Mouse (Mus musculus) ovary, postnatal 14 days (tissue): ENCODE results near the gene Spata16.

Source experiments
- DNase-seq: peaks from one replicate; pipeline ENCODE4 v3.0.0; 2022; ENCODE audit warnings: low spot score

Spata16 gene

DNA sequence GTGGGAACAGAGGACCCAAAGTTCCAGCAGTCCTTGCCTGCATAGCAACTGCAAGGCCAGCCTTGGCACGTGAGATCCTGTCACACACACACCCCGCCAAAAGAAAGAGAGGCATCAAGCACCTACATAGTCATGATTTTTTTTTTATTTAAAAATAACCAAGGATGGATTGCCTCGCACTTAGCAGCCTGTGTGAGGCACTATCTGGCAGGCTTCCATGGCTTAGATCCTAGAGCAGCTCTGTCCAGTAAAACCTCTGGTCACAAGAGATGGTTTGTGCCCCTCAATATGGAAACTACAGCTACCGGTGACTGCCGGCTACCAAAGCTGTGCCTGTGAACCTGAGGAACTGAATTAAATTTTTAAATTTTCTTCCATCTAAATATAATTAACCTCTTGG lies 195.5 kb downstream of the Spata16 start:
- no peak for DNase-seq

DNA sequence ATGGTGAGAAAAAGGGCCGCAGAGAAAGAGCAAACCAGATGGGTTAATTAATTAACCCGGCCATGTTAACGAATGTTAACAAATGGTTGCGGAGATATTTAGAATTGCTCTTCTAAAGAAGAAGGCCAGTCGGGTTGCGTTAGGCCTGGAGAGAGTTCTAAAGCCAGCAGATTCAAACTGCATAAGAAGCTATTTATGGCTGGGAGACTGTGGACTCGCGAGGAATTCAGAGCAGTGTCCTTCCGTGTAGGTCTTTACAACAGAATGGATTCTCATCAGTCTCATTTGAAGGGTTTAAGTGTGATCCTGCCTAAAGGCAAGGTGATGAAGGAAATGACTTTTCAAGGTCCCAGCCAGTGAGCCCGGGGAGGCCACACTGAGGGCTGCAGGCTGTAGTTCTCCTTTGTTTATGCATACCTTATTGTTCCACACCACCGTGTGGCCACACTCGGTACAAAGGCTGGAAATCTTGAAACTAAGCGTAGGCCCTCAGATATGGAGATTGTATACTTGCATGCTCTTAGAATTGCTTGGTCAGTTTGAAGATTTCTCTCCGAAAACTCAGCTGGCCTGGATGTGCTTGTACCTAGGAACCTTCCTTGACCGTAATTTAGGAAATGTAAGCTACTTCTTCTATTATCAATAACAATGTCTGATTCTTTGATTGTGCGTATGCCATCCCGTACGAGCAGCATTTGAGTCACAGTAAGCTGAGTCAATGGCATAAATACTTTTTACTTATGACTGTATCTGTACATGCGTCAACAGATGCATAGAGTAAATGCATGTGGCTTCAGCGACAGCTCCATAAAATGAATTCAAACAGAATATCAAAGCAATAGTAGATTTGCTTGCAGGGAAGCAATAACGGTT lies 197.0 kb downstream of the Spata16 start:
- DNase-seq: peak; percentile 5

DNA sequence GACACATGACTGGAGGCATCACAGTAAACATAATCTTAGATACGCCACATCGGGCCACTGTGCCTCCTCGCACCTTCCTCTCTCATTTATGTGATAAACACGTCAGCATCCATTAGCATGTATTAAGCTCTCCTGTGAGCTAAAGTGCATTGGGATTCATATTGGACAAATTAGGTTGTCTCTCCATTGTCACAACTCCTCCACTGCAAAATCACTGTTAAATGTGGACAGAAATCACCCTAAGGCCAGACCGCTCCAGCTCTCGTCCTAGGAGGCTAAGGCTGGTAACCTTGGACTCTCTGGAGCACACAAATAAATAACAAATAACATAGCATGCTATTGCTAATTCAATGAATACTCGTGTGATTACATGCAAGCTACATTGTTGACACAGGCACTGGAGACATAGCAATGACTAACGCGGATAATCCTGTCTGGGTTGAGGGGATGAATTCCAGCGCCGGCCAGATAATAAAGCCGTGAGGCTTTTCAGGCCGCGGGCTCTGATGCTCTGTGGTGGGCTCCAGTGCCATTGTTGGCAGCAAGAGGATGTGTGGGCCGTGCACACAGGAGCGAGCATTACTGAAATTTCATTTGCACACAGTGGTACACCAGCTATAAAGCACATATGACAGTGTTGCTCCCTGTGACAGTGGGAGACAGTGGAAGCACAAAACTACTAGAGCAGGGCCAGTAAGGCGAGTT lies 197.8 kb downstream of the Spata16 start:
- no peak for DNase-seq

DNA sequence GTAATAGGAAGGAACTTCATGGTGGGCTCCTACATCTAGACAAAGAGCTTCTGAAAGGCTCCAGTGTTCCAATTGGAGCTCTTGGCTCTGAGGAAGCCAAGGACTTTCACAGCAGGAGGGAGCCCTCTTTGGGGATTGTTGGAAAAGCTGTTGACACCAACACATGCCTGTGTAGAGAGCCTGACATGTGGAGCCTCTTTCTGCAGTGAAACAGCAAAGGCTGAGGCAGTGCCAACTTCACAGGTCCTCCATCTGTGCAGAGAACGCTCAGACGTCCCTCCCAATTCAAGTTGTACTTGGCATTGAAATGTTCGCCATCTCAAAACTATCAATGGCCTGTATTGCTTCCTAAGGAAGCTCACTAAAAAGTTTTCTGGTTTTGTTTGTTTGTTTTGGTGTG lies 207.6 kb downstream of the Spata16 start:
- no peak for DNase-seq

DNA sequence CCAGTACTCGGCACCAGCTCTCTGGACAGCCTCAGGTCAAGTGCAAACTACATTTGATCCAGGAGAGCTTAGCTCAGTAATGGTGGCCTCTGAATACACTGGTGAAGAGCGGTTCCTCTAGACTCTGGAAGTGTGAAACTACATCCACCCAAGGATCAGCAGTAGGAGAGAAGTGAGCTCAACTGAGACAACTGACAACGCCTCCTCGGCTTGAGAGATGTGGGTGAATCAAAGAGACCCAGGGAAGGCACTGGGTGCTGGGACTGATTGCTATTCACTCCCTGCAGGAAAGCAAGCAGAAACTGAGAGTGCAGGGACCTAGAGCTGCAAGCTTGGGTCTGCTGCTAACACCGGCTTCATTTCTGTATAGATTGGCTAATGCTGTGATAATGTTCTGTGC lies 210.5 kb downstream of the Spata16 start:
- no peak for DNase-seq

DNA sequence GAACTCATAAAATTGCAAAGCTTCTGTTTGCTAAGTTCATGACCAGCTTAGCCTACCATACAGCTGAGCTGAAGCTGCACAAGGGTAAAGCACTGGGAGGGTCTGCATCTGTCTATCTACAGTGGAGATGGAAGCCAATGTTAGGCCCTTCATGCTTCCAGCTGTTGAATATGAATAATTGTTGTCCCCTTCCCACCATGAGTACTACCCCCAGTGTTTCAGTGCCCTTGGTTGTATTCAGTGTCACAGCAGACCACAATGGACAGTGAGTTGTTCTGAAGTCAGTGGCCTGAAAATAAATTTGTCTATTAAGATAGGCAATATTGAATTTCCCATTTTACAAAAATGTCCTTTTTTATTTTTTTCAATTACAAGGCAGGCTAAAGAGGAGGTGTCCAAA lies 212.8 kb downstream of the Spata16 start:
- DNase-seq: no peak

DNA sequence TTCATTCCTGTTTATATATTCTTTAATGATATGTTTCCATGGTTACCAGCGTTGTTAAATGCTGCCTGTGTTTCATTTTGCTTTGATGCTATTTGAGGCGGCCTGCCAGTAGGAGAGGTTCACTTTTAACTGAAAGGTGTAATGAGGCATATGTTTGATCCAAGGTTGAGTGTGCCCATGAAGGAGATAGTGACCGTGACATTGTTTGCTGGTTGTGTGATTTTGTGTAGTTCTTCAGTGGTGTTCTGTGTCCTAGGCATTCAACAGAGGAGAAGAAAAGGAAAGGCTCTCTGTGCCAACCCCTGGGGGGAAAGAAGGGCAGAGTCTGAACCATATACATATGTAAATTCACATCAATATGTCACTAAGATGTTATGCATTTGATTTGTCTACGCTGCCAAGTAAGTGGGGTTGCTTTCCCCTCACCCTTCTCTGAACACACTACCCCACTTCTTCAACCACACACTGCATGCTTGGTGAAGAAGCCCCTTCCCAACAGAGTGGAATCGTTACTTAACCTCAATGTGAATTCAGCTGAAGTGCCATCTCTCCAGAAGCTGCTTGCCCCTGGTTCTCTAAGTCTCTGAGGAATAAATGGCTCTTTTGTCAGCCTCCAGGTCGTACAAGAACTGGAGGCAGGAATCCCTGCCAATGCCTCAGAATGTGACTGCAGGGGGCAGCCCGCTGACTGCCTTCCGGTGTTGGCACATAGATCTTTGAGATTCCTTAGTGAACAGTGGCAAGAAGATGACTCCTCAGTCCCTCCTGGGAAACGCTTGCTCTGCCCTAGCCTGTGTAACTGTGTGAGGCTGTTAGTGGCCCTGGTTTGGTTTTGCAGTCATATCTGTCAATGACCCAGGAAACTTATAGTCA lies 213.5 kb downstream of the Spata16 start:
- DNase-seq: no peak

DNA sequence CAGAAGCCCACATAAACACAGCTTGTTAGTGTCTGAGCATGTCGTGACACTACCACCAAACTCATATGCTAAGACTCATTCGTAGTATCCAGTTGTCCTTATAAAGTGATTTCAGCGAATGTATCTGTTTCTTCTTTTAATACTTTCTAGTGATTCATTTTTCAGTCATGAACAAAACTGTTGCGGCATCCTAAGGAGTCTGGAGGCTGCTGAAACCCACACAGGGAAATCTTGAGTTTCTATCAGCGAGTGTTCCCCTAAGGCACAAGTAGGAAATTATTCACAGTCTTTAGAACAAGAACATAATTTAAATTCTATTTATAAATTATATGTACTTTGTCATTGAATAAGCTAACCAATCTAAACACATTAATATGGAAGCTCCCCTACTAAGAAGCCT lies 216.1 kb downstream of the Spata16 start:
- no peak for DNase-seq

DNA sequence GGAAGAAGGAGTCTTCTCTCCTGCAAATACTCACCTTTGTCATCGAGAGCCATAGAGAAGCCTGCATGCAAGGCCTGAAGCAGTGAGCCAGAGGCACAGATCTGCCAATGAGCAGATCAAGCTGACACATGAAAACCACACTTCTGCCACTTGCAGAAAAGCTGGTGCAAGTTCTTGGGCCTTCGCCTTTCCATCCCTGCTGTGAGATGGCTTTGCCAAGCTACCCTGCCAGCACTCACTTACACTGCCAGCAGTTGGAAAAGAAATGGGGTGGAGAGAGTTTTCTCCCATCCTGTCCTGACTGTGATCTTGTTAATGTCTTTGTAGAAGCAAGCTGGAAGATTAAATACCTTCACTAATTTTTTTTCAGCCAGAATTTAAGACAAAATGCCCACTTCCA lies 237.3 kb downstream of the Spata16 start:
- no peak for DNase-seq

DNA sequence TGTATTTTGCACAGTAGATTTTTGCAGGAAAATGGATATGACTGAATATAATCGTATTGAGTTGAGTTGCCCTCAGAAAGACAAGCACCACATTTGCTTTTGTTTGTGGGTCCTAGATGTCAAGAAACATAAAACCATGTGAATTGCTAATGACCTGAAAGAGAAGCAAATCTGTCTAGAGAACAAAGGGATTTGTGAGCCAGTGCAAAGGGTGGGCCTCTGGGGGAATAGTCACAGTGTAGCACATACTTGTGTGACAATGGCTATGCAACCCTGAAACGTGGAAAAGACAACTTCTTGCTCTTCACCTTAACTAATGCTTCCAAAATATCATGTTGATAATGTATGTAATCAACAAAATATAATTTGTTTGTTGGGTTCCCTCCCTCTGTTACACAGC lies 239.9 kb downstream of the Spata16 start:
- DNase-seq: no peak

DNA sequence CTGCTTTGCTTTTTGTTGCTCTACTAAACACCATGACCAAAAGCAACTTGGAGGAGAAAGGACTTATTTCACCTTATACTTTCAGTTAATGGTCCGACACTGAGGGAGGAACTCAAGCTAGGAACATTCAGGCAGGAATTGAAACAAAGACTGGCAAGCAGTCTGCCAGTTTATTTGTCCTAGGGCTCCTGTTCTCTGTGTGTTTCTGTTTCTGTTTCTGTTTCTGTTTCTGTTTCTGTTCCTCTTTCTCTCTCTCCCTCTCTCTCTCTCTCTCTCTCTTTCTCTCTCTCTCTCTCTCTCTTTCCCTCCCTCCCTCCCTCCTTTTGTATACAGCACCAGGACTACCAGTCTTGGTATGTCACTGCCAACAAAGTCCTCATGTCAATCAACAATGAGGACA lies 279.2 kb downstream of the Spata16 start:
- no peak for DNase-seq

DNA sequence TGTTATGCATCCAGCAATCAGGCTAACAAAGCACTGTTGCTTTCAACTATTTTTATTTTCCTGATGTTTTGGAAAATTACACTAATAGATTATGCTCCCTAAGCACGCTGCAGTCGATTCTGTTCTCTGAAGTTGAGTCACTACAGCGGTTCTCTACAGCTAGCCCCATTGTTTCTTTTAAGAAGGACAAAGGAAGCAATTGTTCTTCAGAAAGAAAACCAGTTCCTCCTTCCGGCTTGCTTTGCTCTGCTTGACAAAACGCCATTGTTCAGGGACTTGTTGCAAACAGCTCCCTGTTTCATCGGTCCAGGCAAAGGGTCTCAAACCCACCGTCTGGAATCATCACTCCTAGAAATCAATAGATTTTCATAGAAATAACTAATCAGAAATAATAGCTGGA lies 283.6 kb downstream of the Spata16 start:
- no peak for DNase-seq

DNA sequence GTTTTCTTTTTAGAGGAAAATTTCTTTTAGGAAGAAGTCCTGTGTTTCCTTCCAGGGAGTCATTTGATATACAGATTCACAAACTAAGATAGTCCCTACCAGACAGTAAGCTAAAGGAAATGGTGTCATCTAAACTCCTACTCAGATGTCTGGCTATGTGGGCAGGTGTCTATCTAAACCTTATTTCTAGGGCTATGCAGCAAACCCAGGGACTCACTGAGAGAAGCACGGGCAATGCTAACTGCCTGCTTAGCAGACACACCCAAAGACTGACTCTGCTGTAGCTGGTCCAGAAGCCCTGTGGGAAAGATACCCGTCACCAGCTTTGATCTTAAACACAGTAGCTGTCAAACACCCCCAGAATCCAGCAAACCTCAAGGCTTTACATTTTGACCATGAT lies 284.2 kb downstream of the Spata16 start:
- no peak for DNase-seq

DNA sequence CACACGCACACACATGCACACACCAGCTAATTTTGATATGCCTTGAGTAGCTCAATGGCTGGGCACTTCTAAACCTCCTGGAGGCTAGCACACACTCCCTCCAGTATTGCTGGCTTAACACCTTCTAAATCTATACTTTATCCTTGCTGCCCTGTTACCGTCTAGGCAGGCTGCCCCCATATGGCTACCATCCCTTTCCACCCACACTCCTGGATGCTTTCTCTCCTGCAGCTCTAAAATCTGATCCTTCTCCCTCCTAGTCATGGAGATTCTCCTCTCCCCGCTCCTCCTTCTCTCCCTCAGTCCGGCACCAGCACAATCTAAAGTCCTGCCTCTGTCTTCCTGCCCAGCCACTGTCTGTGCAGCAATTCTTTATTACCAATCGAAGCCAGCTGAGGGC lies 286.0 kb downstream of the Spata16 start:
- no peak for DNase-seq

DNA sequence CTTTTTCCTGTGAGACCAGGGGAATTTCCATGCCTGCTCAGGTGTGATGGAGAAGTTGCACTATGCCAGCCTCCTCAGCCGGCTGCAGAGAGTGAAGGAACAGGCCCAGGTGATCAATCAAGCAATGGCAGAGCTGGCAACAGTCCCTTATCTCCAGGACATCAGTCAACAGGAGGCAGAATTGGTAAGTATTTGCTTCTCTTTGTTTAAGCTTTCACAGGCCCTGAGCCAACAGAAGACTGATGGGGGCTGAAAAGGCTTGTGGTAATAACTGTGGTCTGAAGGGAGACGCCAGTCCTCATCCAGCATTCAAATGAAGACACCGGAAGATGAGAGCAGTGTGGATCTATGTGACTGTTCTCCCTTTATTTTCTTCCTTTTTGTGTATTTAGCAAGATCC lies 286.8 kb downstream of the Spata16 start:
- DNase-seq: no peak

DNA sequence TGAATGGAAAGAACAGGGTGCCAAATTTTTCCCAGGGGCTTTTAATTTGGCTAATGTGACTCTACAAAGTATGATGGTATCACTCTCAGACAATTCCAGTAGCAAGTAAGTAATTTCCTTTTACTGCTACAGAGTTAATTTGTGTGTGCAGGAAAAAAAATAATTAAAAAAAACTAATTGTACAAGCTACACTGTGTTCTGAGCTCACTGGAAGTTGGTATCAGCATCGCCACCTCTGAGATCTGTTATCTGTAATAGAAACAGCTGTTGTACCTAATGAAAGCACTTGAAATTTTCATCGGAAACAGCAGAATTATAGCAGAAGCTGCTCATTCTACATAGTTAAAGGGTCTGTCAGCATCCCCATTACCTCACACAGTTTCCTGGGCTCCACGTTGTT lies 295.7 kb downstream of the Spata16 start:
- DNase-seq: no peak

DNA sequence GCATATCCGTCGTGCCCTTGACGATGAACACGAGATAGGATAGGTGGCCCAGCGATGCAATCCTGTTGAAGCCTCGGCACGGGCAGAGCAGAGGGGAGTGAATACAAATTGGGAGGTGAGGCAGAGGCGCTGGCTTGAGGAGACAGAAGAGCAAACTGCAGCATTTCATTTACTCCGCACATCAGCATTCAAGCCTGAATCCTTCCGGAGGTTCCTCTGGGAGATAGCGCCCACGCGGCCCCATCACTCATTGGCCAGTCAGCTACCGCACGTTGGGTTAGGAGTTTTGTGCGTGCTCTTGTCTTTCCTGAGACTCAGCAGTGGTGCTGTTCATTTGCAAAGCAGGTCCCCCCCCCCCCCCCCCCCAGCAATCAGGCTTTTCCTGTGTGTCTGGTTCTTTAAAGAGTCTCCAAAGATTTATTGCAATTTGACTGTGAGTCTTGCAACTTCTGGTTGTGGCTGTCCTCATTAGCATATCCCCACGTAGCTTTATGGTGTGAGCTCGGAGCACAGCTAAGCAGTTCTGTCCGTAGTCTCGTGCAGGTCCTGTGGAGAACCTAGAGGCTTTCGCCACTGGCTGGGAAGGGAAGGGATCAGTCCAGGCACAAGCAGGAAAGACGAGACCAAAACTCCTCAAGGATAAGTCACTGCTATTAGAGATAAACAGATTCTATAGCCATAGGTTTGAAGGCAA lies 299.6 kb downstream of the Spata16 start:
- no peak for DNase-seq

DNA sequence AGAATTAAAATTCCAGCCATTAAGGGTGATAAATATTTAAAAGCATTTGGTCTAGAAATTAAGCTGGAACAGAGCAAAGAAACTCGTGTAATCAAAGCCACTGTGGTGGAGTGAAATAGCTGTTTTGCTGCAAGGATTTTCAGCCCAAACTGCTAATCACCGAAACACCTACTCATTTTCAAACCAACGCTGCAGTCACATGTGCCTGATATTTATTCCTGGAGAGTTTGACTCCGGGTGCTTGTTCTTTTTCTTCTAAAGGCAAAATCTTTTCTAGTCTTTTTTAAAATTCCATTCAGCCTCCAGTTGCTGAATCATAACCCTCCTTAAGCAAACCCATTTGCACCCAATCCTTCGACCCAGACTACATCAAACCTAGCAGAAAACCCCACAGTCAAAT lies 329.4 kb downstream of the Spata16 start:
- DNase-seq: no peak

DNA sequence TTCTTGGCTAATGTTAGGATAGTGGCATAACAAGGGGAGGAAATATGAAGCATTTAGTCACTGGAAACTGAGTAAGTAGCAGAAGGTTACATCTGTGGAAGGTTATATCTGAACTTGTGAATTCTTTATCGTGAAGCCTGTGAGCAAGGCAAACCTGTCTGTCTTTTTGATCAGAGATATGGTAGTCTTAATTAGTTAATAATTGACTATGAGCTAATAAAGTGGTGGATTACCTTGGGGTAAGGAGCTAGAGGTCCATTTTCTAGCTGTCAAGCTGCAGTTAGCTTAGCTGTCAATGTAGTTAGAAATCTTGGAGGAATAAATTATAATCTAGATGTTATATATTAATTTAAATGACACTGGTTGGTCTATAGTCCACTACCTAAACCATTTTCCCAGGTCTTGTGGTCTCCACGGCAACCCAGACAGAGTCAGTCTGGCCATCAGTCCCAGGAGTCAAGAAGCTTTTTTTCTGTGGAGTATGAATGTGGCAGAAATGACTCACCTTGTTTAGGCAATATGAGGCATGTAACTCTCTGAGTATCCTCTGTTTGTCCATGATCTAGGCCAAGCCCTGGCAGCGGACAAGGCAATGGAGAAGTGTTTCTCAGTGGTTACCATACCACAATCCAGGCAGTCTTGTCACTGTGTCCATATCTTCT lies 331.6 kb downstream of the Spata16 start:
- no peak for DNase-seq

DNA sequence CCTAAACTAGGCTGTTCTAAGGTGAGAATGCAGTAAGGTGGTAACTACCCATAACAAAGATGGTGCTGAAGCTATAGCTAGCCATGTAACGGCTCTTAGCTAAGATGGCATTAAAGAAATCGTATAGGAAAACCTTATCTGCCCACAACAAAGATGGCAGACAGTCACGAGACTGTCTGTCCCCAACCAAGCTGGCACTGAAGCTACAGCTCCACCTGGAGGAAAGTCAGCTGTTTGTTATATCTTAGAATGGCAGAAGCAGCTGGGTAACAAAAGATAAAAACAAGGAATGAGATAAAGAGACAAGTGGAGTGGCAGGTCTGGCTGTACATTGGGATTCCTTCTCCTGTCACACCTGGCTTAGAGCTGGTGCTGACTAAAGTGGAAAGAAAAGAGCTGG lies 333.1 kb downstream of the Spata16 start:
- no peak for DNase-seq

DNA sequence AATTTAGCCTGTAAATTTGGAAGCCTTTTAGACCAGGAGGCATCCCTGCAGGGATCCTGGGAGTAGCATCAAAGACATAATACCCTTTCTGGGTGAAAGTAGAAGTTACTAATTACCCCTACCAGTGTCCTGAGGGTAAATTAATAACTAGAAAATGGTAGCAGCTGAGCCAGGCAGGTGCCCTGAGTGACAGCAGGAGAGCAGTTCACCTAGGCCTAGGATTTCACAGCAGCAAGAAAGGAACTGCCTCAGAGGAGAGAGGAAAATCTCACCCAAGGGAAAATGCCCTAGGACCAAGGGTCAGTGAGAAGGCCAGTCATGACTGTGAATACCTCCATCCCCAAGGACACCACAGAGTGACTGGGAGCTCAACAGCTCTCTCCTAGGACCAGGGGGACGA lies 333.9 kb downstream of the Spata16 start:
- no peak for DNase-seq

DNA sequence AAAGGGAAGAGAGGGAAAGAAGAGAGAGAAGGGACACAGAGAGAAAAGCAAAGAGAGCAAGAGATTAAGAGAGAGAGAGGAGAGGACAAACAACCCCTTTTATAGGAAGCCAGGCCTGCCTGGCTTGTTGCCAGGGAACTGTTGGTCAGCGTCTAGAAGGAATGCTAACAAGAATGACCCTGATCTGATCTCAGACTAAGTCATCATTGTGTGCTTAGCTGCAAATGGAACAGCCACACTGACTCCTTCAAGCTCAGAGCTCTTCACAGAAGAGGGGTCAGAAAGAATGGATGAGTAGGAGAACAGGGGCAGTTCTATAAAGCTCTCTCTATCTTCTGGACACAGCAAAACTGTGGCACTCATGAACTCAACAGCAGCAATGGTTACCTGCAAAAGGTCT lies 334.7 kb downstream of the Spata16 start:
- no peak for DNase-seq
